Mouse (Mus musculus) ES-Bruce4 (cell line): Measurements from ENCODE around the gene Cd300ld4. TPM values are rescaled to one million over a fixed set of nuclear protein-coding genes. Genes with fewer than 3 reads are reported as not detected.

Experiments used
- H3K27ac ChIP-seq: 2 replicates; pipeline ENCODE4 v1.5.1; 2012; ENCODE audit warnings: low read length, inconsistent platforms; ENCODE audit not compliant: insufficient read depth
- H3K27me3 ChIP-seq: 2 replicates; pipeline ENCODE4 v1.6.1; 2012; ENCODE audit warnings: mild to moderate bottlenecking, low read length, inconsistent platforms; ENCODE audit not compliant: control insufficient read depth, poor library complexity, insufficient read depth, severe bottlenecking
- H3K36me3 ChIP-seq: 2 replicates; pipeline ENCODE4 v1.6.1; 2012; ENCODE audit warnings: inconsistent platforms, mild to moderate bottlenecking, low read length, moderate library complexity; ENCODE audit not compliant: control insufficient read depth, poor library complexity, insufficient read depth, severe bottlenecking
- H3K4me1 ChIP-seq: one replicate; pipeline ENCODE4 v1.8.1; 2011; ENCODE audit warnings: low read length; ENCODE audit not compliant: control insufficient read depth, insufficient read depth
- H3K4me3 ChIP-seq: 2 replicates; pipeline ENCODE4 v1.5.1; 2011; ENCODE audit warnings: low read depth, mild to moderate bottlenecking, low read length
- H3K9ac ChIP-seq: 2 replicates; pipeline ENCODE4 v1.6.1; 2012; ENCODE audit warnings: low read depth, mild to moderate bottlenecking, inconsistent platforms; ENCODE audit not compliant: poor library complexity, severe bottlenecking
- H3K9me3 ChIP-seq: replicated peaks from 2 replicates; pipeline ENCODE4 v1.6.1; 2012; ENCODE audit warnings: mild to moderate bottlenecking, low read length, inconsistent platforms; ENCODE audit not compliant: control insufficient read depth, poor library complexity, insufficient read depth, severe bottlenecking
- CTCF ChIP-seq: IDR thresholded peaks from one replicate; pipeline ENCODE4 v1.8.1; 2011; ENCODE audit warnings: low read depth, low read length
- EP300 ChIP-seq: IDR thresholded peaks from 2 replicates; pipeline ENCODE4 v1.6.1; 2011; ENCODE audit warnings: low read depth, low read length; ENCODE audit not compliant: insufficient read depth
- POLR2A ChIP-seq: IDR thresholded peaks from one replicate; pipeline ENCODE4 v1.8.1; 2011; ENCODE audit warnings: low read length; ENCODE audit not compliant: insufficient read depth
- polyA plus RNA-seq: library from polyadenylated mRNA; stranded (reverse); fragments of >200 nt; gene quantifications from 2 replicates; pipeline ENCODE4 v1.2.4, GENCODE M21; 2011; ENCODE audit warnings: low read depth; ENCODE audit not compliant: missing spikeins, insufficient read depth, insufficient read length

Cd300ld4 gene
- polyA plus RNA-seq, 1 experiment, result not detected

DNA sequence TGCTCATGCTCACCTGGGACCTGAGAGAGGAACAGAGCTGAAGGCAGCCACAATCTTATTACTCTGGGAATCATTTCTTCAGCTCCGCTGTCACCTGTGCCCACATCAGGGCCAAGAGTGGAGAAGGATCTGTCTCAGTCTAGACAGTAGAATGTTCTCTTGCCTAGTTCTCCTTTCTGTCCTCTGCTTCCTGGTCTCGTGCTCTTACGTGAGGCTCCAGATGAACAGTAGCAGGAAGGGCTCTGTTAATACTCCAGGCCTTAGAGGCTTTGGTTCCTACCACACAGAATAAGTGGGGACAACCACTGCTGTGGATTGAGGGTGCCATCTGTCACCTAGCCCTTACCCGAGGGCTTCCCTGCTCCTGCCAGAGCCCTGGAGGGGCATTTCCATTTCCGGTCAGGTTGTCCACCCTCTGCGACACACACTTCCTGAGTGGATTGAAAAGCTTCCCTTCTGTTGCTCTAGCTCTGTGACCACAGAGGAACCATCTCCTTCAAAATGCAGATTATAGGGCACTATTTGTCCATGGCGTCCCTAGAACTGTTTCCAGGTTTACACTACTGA lies 25.3 kb downstream of the Cd300ld4 start, which contains the start of gene Cd300c2:
Gene Cd300c2, minus strand, starts transcription at position 407 of the 567 bp plus-strand sequence.
- Histone ChIP-seq H3K4me3 (no peak within 1 kb of the TSS), H3K36me3 (no peaks in the 10 kb centered on the region), H3K4me1 (no peaks in the 10 kb centered on the region), H3K9ac (no peak within 1 kb of the TSS), H3K27me3 (no peaks in the 10 kb centered on the region), H3K9me3 (no peaks in the 10 kb centered on the region), H3K27ac (no peak within 1 kb of the TSS)
- TF ChIP-seq EP300 (no peak), POLR2A (no peak), CTCF (no peak)

DNA sequence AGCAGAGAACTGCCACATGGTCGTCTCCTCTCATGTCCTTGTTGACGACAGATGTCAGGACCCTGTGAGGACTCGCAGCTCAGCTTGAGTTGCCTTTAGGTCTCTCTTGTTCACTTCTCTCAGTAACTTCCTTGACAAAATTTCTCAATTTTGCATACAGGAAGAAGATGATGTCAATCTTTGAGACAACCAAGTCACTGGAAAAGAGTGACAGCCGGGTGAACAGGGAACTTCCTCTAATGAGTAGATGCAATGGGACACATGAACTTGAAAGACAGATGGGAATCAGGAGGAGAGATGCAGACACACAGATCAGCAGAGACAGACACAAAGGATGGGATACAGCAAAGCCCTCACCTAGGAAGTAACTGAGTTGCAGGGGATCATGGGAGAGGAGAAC lies 37.0 kb downstream of the Cd300ld4 start, which contains the start of gene Cd300ld:
Gene Cd300ld, minus strand, starts transcription at position 130 of the 400 bp plus-strand sequence.
- no peak within 1 kb of the TSS for H3K27ac ChIP-seq
- no peak within 1 kb of the TSS for H3K4me3 ChIP-seq
- no peaks in the 10 kb centered on the region for H3K27me3 ChIP-seq
- no peaks in the 10 kb centered on the region for H3K36me3 ChIP-seq
- H3K4me1 ChIP-seq, result no peaks in the 10 kb centered on the region
- TF ChIP-seq CTCF, result no peak
- no peak for TF ChIP-seq EP300
- no peak for TF ChIP-seq POLR2A
- H3K9me3 ChIP-seq, result no peaks in the 10 kb centered on the region
- H3K9ac ChIP-seq, result no peak within 1 kb of the TSS

DNA sequence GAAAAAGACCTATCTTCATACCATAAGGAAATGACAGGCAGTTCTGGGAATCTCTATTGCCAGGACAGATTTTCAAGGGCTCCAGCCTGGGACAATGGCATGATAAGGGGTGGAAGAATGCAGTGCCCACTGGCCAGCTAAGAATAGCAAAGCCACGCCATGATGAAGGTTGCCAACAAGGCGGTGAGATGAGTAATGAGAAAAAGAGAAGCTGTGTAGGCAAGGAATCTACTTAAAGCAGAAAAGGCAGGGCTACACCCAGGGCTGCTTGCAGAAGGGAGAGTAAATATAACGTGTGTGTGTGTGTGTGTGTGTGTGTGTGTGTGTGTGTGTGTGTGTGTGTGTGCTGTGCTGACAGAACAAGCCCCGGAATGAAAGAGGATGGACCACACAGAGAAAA lies 44.9 kb downstream of the Cd300ld4 start:
- H3K4me1 ChIP-seq, result no peaks in the 10 kb centered on the region
- H3K9me3 ChIP-seq, result peaks cover 35% of the 10 kb centered on the region
- no peak for TF ChIP-seq EP300
- TF ChIP-seq POLR2A, result no peak
- no peak overlapping the region for H3K4me3 ChIP-seq
- no peak overlapping the region for H3K9ac ChIP-seq
- H3K36me3 ChIP-seq, result no peaks in the 10 kb centered on the region
- no peak overlapping the region for H3K27ac ChIP-seq
- no peaks in the 10 kb centered on the region for H3K27me3 ChIP-seq

DNA sequence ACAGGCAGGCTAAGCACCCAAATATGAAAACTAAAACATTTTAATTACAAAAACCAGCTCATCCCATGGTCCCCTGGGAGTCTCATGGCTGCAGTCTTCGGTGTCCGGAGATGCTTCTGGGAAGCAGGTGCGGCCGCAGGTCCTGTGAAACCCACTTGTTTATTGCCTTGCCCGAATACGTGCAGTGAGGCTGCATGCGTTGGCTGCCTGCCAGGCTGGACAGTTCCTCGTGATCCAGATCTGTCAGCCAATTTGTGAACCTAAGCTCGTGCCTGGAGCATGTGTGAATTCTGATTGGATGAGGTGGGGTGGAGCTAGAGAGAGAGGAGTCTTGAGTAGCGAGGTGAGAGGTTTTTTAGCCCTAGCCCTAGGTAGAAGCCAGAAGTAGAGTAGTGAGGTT lies 54.1 kb downstream of the Cd300ld4 start:
- Histone ChIP-seq H3K27ac (no peak overlapping the region), H3K4me3 (no peak overlapping the region), H3K9me3 (peaks cover 15% of the 10 kb centered on the region), H3K4me1 (no peaks in the 10 kb centered on the region), H3K36me3 (no peaks in the 10 kb centered on the region), H3K9ac (no peak overlapping the region), H3K27me3 (no peaks in the 10 kb centered on the region)
- no peak for TF ChIP-seq POLR2A
- TF ChIP-seq CTCF, result no peak
- no peak for TF ChIP-seq EP300

Other genes starting within 250 kb of the Cd300ld4 start
- 0.93 TPM in 1 of 2 replicates, not detected in the other for gene Btbd17, start 231.1 kb downstream of the Cd300ld4 start, polyA plus RNA-seq
- not detected in 2 replicates for gene Gpr142, start 228.1 kb downstream of the Cd300ld4 start, polyA plus RNA-seq
- 48.8 and 57.0 TPM in 2 replicates for gene Gprc5c, start 175.9 kb downstream of the Cd300ld4 start, polyA plus RNA-seq
- 0.78 and 2.3 TPM in 2 replicates for gene Cd300a, start 137.0 kb downstream of the Cd300ld4 start, polyA plus RNA-seq
- not detected in 2 replicates for gene Cd300lb, start 92.6 kb downstream of the Cd300ld4 start, polyA plus RNA-seq
- not detected in 2 replicates for gene Cd300c, start 57.9 kb downstream of the Cd300ld4 start, polyA plus RNA-seq
- gene Cd300ld, start 37.1 kb downstream of the Cd300ld4 start, polyA plus RNA-seq, result not detected in 2 replicates
- not detected in 2 replicates for gene Cd300c2, start 25.1 kb downstream of the Cd300ld4 start, polyA plus RNA-seq
- gene Cd300ld2, start 10.8 kb downstream of the Cd300ld4 start, polyA plus RNA-seq, result not detected in 2 replicates
- not detected in 2 replicates for gene Cd300ld5, start 10.8 kb upstream of the Cd300ld4 start, polyA plus RNA-seq
- not detected in 2 replicates for gene Cd300ld3, start 21.4 kb upstream of the Cd300ld4 start, polyA plus RNA-seq
- gene Cd300e, start 35.2 kb upstream of the Cd300ld4 start, polyA plus RNA-seq, result not detected in 2 replicates
- 0.99 and 3.0 TPM in 2 replicates for gene Rab37, start 64.4 kb upstream of the Cd300ld4 start, polyA plus RNA-seq
- 1.1 TPM in 1 of 2 replicates, not detected in the other for gene Cd300lf, start 107.0 kb upstream of the Cd300ld4 start, polyA plus RNA-seq
- gene Slc9a3r1, start 136.3 kb upstream of the Cd300ld4 start, polyA plus RNA-seq, result 73.2 and 77.8 TPM in 2 replicates
- 4.8 and 8.0 TPM in 2 replicates for gene Tmem104, start 160.5 kb upstream of the Cd300ld4 start, polyA plus RNA-seq
- gene Nat9, start 160.8 kb upstream of the Cd300ld4 start, polyA plus RNA-seq, result 13.1 and 16.2 TPM in 2 replicates
- gene Grin2c, start 240.2 kb upstream of the Cd300ld4 start, polyA plus RNA-seq, result 0.13 TPM in 1 of 2 replicates, not detected in the other